Mouse (Mus musculus) mammary gland, adult 2 months (tissue): ENCODE measurements around the gene Lsr. TPM values are rescaled to one million over a fixed set of nuclear protein-coding genes. Genes with fewer than 3 reads are reported as not detected.

Experiments
- polyA plus RNA-seq: library from polyadenylated mRNA; depleted of rRNA; stranded (reverse); fragments of >200 nt; gene quantifications from 2 replicates; pipeline ENCODE4 v1.2.3, GENCODE M21; 2012; ENCODE audit warnings: low replicate concordance; rRNA removed

The Lsr gene
- 48.3 and 72.9 TPM in 2 replicates for polyA plus RNA-seq

GRCm38 (mm10) chr7:30973251-30973500 is at the start of gene Lsr:
TSS of gene Lsr (minus strand) at chr7:30973464.

GRCm38 (mm10) chr7:30973501-30974289 is 431 bp upstream of the Lsr start, which contains the start of gene Fam187b:
TSS of gene Fam187b (plus strand) at chr7:30973790.

GRCm38 (mm10) chr7:30956756-30957366 is 16.4 kb downstream of the Lsr start, which contains the start of gene Usf2:
TSS of gene Usf2 (minus strand) at chr7:30956803.

GRCm38 (mm10) chr7:30943909-30944635 is 29.2 kb downstream of the Lsr start, which contains the start of gene Hamp:
TSS of gene Hamp (minus strand) at chr7:30944032.

GRCm38 (mm10) chr7:30924581-30924980 is 48.7 kb downstream of the Lsr start, which contains the start of gene Hamp2:
TSS of gene Hamp2 (minus strand) at chr7:30924681.

GRCm38 (mm10) chr7:30914732-30915131 is 58.5 kb downstream of the Lsr start, which contains the start of gene Mag:
TSS of gene Mag (minus strand) at chr7:30914873.

Other genes with a start within 250 kb of the Lsr start
- 183 and 405 TPM in 2 replicates for gene Tmem147, start 243.9 kb downstream of the Lsr start, polyA plus RNA-seq
- gene Gapdhs, start 229.8 kb downstream of the Lsr start, polyA plus RNA-seq: 0.09 and 0.10 TPM in 2 replicates
- gene Sbsn, start 222.0 kb downstream of the Lsr start, polyA plus RNA-seq: 6.5 and 14.4 TPM in 2 replicates
- gene Dmkn, start 209.7 kb downstream of the Lsr start, polyA plus RNA-seq: 5.2 and 132 TPM in 2 replicates
- 1.2 and 71.0 TPM in 2 replicates for gene Krtdap, start 185.6 kb downstream of the Lsr start, polyA plus RNA-seq
- gene Ffar2, start 149.7 kb downstream of the Lsr start, polyA plus RNA-seq: 44.2 and 53.7 TPM in 2 replicates
- gene Ffar3, start 117.3 kb downstream of the Lsr start, polyA plus RNA-seq: 0.10 and 0.11 TPM in 2 replicates
- gene Ffar1, start 111.9 kb downstream of the Lsr start, polyA plus RNA-seq: 5.8 and 8.9 TPM in 2 replicates
- gene Cd22, start 93.1 kb downstream of the Lsr start, polyA plus RNA-seq: 85.3 and 86.3 TPM in 2 replicates
- gene Mag, start 58.6 kb downstream of the Lsr start, polyA plus RNA-seq: 3.9 and 5.1 TPM in 2 replicates
- 6.9 and 22.7 TPM in 2 replicates for gene Hamp2, start 48.8 kb downstream of the Lsr start, polyA plus RNA-seq
- gene Hamp, start 29.4 kb downstream of the Lsr start, polyA plus RNA-seq: 1.9 and 22.9 TPM in 2 replicates
- gene Usf2, start 16.7 kb downstream of the Lsr start, polyA plus RNA-seq: 122 and 253 TPM in 2 replicates
- gene Fam187b, start 326 bp upstream of the Lsr start, polyA plus RNA-seq: 2.1 and 3.5 TPM in 2 replicates
- 182 and 227 TPM in 2 replicates for gene Fxyd5, start 69.0 kb upstream of the Lsr start, polyA plus RNA-seq
- 5.9 and 8.2 TPM in 2 replicates for gene Fxyd7, start 78.0 kb upstream of the Lsr start, polyA plus RNA-seq
- gene Fxyd1, start 83.7 kb upstream of the Lsr start, polyA plus RNA-seq: 506 and 885 TPM in 2 replicates
- 11.8 and 13.0 TPM in 2 replicates for gene Lgi4, start 85.9 kb upstream of the Lsr start, polyA plus RNA-seq
- gene Fxyd3, start 103.2 kb upstream of the Lsr start, polyA plus RNA-seq: 90.4 and 173 TPM in 2 replicates
- 21.2 and 27.6 TPM in 2 replicates for gene Hpn, start 141.8 kb upstream of the Lsr start, polyA plus RNA-seq
- 99.3 and 261 TPM in 2 replicates for gene Scn1b, start 153.5 kb upstream of the Lsr start, polyA plus RNA-seq
- 227 and 415 TPM in 2 replicates for gene Gramd1a, start 182.4 kb upstream of the Lsr start, polyA plus RNA-seq